Mouse (Mus musculus) kidney, embryonic 16.5 days (tissue): ENCODE data around the gene Ccnq. TPM values are rescaled to one million over a fixed set of nuclear protein-coding genes. Genes with fewer than 3 reads are reported as not detected.
"Not testable (repeated sequence)": the region's sequence is repeated elsewhere in the genome, so short reads cannot be mapped to it uniquely, and the experiment has no call there.

Experiments
- ATAC-seq: fragments of 200-750 bp; cut with Nextera tagmentation; 2 replicates; pipeline ENCODE4 v1.8.0; 2017; ENCODE audit warnings: moderate TSS enrichment; ENCODE audit not compliant: low FRiP score, low TSS enrichment
- H3K27ac ChIP-seq: fragments of 300-500 bp; sonication (generic); 2 replicates; pipeline ENCODE4 v1.5.1; 2014; ENCODE audit warnings: low read length
- H3K27me3 ChIP-seq: fragments of 300-500 bp; sonication (generic); 2 replicates; pipeline ENCODE4 v1.6.1; 2014; ENCODE audit warnings: low read length, control low read depth, mixed read lengths; ENCODE audit not compliant: insufficient read depth
- H3K36me3 ChIP-seq: fragments of 300-500 bp; sonication (generic); 2 replicates; pipeline ENCODE4 v1.6.1; 2014; ENCODE audit warnings: low read length, control low read depth, mixed read lengths; ENCODE audit not compliant: insufficient read depth
- H3K4me1 ChIP-seq: fragments of 300-500 bp; sonication (generic); 2 replicates; pipeline ENCODE4 v1.6.1; 2014; ENCODE audit warnings: low read length, control low read depth, mixed read lengths; ENCODE audit not compliant: insufficient read depth
- H3K4me2 ChIP-seq: fragments of 300-500 bp; sonication (generic); replicated peaks from 2 replicates; pipeline ENCODE4 v1.6.1; 2014; ENCODE audit warnings: low read depth, low read length
- H3K4me3 ChIP-seq: fragments of 300-500 bp; sonication (generic); 2 replicates; pipeline ENCODE4 v1.5.1; 2014; ENCODE audit warnings: mild to moderate bottlenecking, low read length
- H3K9ac ChIP-seq: fragments of 300-500 bp; sonication (generic); replicated peaks from 2 replicates; pipeline ENCODE4 v1.6.1; 2014; ENCODE audit warnings: low read length
- H3K9me3 ChIP-seq: fragments of 300-500 bp; sonication (generic); 2 replicates; pipeline ENCODE4 v1.6.1; 2016; ENCODE audit warnings: low read length, control low read depth
- WGBS: fragments of 180-500 bp; shearing (Covaris S2); extraction: QIAGEN DNeasy Blood & Tissue Kit; methylation state at CpG from one replicate; pipeline ENCODE4 v1.1.7; 2014; 5-methylcytosine and 5-hydroxymethylcytosine counted together
- polyA plus RNA-seq: library from polyadenylated mRNA; unstranded; fragments of >200 nt; fragmentation: Nextera tagmentation; extraction: Ambion mirVana; gene quantifications from 2 replicates; pipeline ENCODE4 v1.2.1, GENCODE M21; 2015

Gene Ccnq
- polyA plus RNA-seq, 1 experiment from 2014 or later: 47.0 TPM

- H3K4me2 ChIP-seq: no peak overlapping the region
- no peaks in the 10 kb centered on the region for H3K4me1 ChIP-seq
- H3K36me3 ChIP-seq: no peaks in the 10 kb centered on the region
- no peak overlapping the region for H3K4me3 ChIP-seq
- no peak; the same call in 1 of the 2 replicates for ATAC-seq
- no peaks in the 10 kb centered on the region for H3K9me3 ChIP-seq
- H3K9ac ChIP-seq: no peak overlapping the region
- no peak overlapping the region for H3K27ac ChIP-seq
- WGBS: 72% methylated on average over 6 of the region's 6 CpGs
- H3K27me3 ChIP-seq: no peaks in the 10 kb centered on the region
Measured at GRCm38 (mm10) chr11:78764820-78765219, 13.3 kb upstream of the Ccnq start.

- no peak overlapping the region for H3K27ac ChIP-seq
- no peak overlapping the region for H3K4me2 ChIP-seq
- ATAC-seq: no peak
- no peak overlapping the region for H3K9ac ChIP-seq
- no peaks in the 10 kb centered on the region for H3K36me3 ChIP-seq
- H3K4me3 ChIP-seq: no peak overlapping the region
- H3K4me1 ChIP-seq: no peaks in the 10 kb centered on the region
- 52% methylated on average over 8 of the region's 8 CpGs for WGBS
- H3K9me3 ChIP-seq: no peaks in the 10 kb centered on the region
- no peaks in the 10 kb centered on the region for H3K27me3 ChIP-seq
Measured at GRCm38 (mm10) chr11:78764304-78764703, 12.8 kb upstream of the Ccnq start.

- Histone ChIP-seq H3K9ac (no peak overlapping the region), H3K9me3 (no peaks in the 10 kb centered on the region), H3K36me3 (no peaks in the 10 kb centered on the region), H3K27me3 (no peaks in the 10 kb centered on the region), H3K4me3 (no peak overlapping the region), H3K27ac (no peak overlapping the region), H3K4me2 (no peak overlapping the region), H3K4me1 (no peaks in the 10 kb centered on the region)
- ATAC-seq: no peak
- WGBS: 46% methylated on average over 5 of the region's 5 CpGs
Measured at GRCm38 (mm10) chr11:78762201-78762600, 10.7 kb upstream of the Ccnq start.

- no peaks in the 10 kb centered on the region for H3K4me1 ChIP-seq
- no peaks in the 10 kb centered on the region for H3K36me3 ChIP-seq
- no peak overlapping the region for H3K9ac ChIP-seq
- H3K9me3 ChIP-seq: no peaks in the 10 kb centered on the region
- H3K4me3 ChIP-seq: no peak overlapping the region
- no peak overlapping the region for H3K4me2 ChIP-seq
- WGBS: 84% methylated on average over 9 of the region's 9 CpGs
- no peak for ATAC-seq
- H3K27me3 ChIP-seq: no peaks in the 10 kb centered on the region
- H3K27ac ChIP-seq: no peak overlapping the region
Measured at GRCm38 (mm10) chr11:78761086-78761485, 9.6 kb upstream of the Ccnq start.

GRCm38 (mm10) chr11:78755299-78755698, 3.8 kb upstream of the Ccnq start:
- no peaks in the 10 kb centered on the region for H3K27me3 ChIP-seq
- 64% methylated on average over 1 of the region's 1 CpGs for WGBS
- no peak overlapping the region for H3K4me2 ChIP-seq
- no peak overlapping the region for H3K9ac ChIP-seq
- no peak overlapping the region for H3K4me3 ChIP-seq
- H3K27ac ChIP-seq: no peak overlapping the region
- H3K4me1 ChIP-seq: peaks cover 7% of the 10 kb centered on the region
- no peaks in the 10 kb centered on the region for H3K36me3 ChIP-seq
- no peaks in the 10 kb centered on the region for H3K9me3 ChIP-seq
- ATAC-seq: no peak

- H3K27ac ChIP-seq, ATAC-seq, H3K27me3 ChIP-seq, H3K4me1 ChIP-seq, H3K9me3 ChIP-seq, H3K36me3 ChIP-seq, H3K4me2 ChIP-seq, H3K9ac ChIP-seq, H3K4me3 ChIP-seq: not testable (repeated sequence)
- WGBS: 93% methylated on average over 1 of the region's 1 CpGs
Measured at GRCm38 (mm10) chr11:78754177-78754576, 2.6 kb upstream of the Ccnq start.

GRCm38 (mm10) chr11:78753183-78753582, 1.7 kb upstream of the Ccnq start:
- H3K4me2 ChIP-seq: no peak overlapping the region
- H3K27me3 ChIP-seq: no peaks in the 10 kb centered on the region
- ATAC-seq: no peak
- peaks cover 7% of the 10 kb centered on the region for H3K4me1 ChIP-seq
- no peaks in the 10 kb centered on the region for H3K9me3 ChIP-seq
- 30% methylated on average over 1 of the region's 1 CpGs for WGBS
- no peak overlapping the region for H3K9ac ChIP-seq
- no peaks in the 10 kb centered on the region; the same call in 1 of the 2 replicates for H3K36me3 ChIP-seq
- no peak overlapping the region for H3K4me3 ChIP-seq
- no peak overlapping the region for H3K27ac ChIP-seq

- H3K4me3 ChIP-seq: peak overlapping the region; percentile 60
- H3K27me3 ChIP-seq: no peaks in the 10 kb centered on the region
- no peak overlapping the region for H3K27ac ChIP-seq
- H3K4me1 ChIP-seq: peaks cover 7% of the 10 kb centered on the region
- no peaks in the 10 kb centered on the region; the same call in 1 of the 2 replicates for H3K36me3 ChIP-seq
- peak overlapping the region; percentile 80 for H3K9ac ChIP-seq
- ATAC-seq: peak; percentile 40; the same call in 1 of the 2 replicates
- peak overlapping the region; percentile 70 for H3K4me2 ChIP-seq
- 3% methylated on average over 2 of the region's 2 CpGs for WGBS
- H3K9me3 ChIP-seq: no peaks in the 10 kb centered on the region
Measured at GRCm38 (mm10) chr11:78751843-78752203, 294 bp upstream of the Ccnq start.

GRCm38 (mm10) chr11:78746264-78746663, 5.3 kb downstream of the Ccnq start:
- no peak overlapping the region for H3K27ac ChIP-seq
- 87% methylated on average over 7 of the region's 7 CpGs for WGBS
- no peaks in the 10 kb centered on the region for H3K9me3 ChIP-seq
- H3K4me2 ChIP-seq: no peak overlapping the region
- peaks cover 7% of the 10 kb centered on the region for H3K4me1 ChIP-seq
- no peak for ATAC-seq
- H3K9ac ChIP-seq: no peak overlapping the region
- H3K4me3 ChIP-seq: no peak overlapping the region
- no peaks in the 10 kb centered on the region; the same call in 1 of the 2 replicates for H3K36me3 ChIP-seq
- no peaks in the 10 kb centered on the region for H3K27me3 ChIP-seq

- peaks cover 1% of the 10 kb centered on the region; the same call in 1 of the 2 replicates for H3K4me1 ChIP-seq
- no peak for ATAC-seq
- H3K9me3 ChIP-seq: no peaks in the 10 kb centered on the region
- H3K27me3 ChIP-seq: no peaks in the 10 kb centered on the region
- 50% methylated on average over 4 of the region's 4 CpGs for WGBS
- H3K36me3 ChIP-seq: no peaks in the 10 kb centered on the region; the same call in 1 of the 2 replicates
- no peak overlapping the region for H3K27ac ChIP-seq
- no peak overlapping the region for H3K4me2 ChIP-seq
- H3K4me3 ChIP-seq: no peak overlapping the region
- H3K9ac ChIP-seq: no peak overlapping the region
Measured at GRCm38 (mm10) chr11:78745475-78745874, 6.1 kb downstream of the Ccnq start.
